Mouse (Mus musculus) adrenal gland, adult 2 months (tissue): ENCODE measurements around the gene Ginm1. TPM values are rescaled to one million over a fixed set of nuclear protein-coding genes. Genes with fewer than 3 reads are reported as not detected.
A peak's percentile ranks its signal among the peaks of the same experiment; 100 is the strongest.

Experiments used
- DNase-seq: peaks from one replicate; pipeline ENCODE4 v3.0.0; 2021
- long read RNA-seq: library from polyadenylated mRNA; stranded (forward); transcript quantifications from one replicate; pipeline ENCODE4 v2.0.0, GENCODE M21; 2021
- polyA plus RNA-seq: library from polyadenylated mRNA; depleted of rRNA; stranded (reverse); fragments of >200 nt; gene quantifications from 2 replicates; pipeline ENCODE4 v1.2.3, GENCODE M21; 2012; rRNA removed
- total RNA-seq, 2 experiments: library from RNA; stranded (reverse); gene quantifications; 2 replicates each; pipeline ENCODE4 v1.2.3; 2021

Gene Ginm1
- 100 to 1,000 TPM; 224 to 279 TPM for total RNA-seq
- polyA plus RNA-seq = 28.2 and 33.4 TPM in 2 replicates
- long read RNA-seq, transcript Ginm1-204 (8 exons, 1,525 nt) = major isoform, 166 of 195 reads
- long read RNA-seq, transcript Ginm1-201 (8 exons, 1,557 nt) = minor isoform, 17 of 195 reads
- long read RNA-seq, partial matches to known transcripts = 2 of 195 reads
- long read RNA-seq, other reads (novel, unspliced or antisense) = 8 of 195 reads

DNA sequence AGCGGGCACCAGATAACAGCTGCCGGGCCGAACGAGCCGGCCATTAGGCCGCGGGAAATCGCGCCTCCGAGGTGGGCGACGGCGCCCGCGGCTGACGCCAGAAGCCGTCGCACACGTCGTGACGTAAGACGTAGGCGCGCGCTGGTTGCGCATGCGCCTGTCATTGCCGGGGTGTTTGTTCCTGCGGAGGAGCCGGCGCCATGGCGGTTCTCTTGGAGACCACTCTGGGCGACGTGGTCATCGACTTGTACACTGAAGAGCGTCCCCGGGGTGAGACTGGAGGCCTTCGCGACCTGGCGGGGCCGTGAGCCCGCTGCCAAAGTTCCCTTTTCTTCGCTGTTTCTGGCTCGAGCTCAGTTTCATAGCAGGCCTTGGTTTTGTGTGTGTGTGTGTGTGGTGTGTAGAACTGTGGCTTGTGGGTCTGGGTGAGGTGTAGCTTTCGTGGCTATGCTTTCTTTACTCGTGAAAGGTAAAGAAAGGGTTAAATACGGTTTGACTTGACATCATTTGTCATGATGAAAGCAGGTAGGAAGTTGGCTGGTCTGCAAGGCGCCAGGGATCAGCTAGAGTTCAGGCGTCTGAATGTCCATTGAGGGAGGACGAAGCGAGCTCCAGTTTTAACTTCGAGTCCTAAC is at the start of gene Ginm1, which contains the start of gene Ppil4:
Ginm1 (minus strand) TSS at position 74 of the 635 bp plus-strand sequence.
Ppil4 (plus strand) TSS at position 141 of the 635 bp plus-strand sequence.
- peak; percentile 93 for DNase-seq

DNA sequence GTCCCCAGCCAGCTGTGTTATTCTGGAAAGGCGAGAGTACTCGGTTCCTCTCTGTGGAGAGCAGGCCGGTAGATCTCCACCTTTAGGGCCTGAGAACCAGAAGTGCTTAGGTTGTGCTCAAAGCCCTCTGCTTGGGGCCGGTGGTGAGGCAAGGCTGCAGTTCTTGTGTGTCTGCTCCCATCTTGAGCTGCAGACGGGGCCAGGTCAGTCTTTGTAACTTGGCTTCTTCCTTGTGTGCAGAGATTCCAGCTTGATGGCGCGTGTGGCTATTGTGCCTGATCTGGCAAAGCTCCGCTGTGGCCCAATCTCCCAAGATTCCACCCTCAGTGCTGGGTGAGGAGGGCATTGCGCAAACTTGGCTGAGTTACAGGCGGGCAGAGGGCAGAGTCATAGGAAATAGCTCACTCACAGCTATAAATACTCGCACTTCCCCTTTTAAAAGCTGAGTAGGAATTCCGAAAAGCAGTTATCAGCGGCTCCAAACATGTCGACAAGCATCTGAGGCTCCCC is 49.0 kb upstream of the Ginm1 start:
- peak; percentile 91 for DNase-seq

DNA sequence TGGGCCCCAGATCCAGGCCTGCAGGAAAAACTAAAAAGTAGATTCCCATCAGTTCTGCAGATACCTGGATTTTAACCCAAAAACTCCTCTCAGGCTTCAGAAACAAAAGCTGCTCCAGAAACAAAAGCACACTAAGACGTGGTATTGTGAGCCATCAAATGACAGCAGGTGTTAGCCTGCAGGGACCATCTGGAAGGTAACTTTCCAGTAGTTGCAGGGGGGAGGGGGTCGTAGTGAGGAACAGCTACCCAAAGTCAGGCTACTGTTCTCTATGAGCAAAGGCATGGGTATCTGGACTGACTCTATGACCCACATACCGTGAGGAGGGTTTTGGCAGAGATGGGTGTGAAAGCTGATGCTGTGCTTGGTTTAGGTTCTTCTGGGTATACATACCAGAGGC is 48.2 kb upstream of the Ginm1 start:
- no peak for DNase-seq

DNA sequence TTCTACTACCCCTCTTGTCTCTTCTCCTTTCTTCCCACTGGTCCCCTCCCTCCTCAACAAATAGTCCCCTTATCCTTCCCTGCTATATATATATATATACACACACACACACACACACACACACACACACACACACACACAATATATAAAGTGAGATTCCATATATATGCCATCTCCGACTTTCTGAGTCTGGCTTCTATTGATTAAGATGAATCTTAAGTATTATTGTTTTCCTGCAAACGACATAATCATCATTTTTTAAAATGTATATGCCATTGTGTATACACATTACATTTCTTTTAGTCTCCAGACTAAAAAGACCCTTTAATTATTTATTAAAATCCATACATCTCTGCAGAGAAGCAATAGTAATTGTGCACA is 47.7 kb upstream of the Ginm1 start:
- no peak for DNase-seq

DNA sequence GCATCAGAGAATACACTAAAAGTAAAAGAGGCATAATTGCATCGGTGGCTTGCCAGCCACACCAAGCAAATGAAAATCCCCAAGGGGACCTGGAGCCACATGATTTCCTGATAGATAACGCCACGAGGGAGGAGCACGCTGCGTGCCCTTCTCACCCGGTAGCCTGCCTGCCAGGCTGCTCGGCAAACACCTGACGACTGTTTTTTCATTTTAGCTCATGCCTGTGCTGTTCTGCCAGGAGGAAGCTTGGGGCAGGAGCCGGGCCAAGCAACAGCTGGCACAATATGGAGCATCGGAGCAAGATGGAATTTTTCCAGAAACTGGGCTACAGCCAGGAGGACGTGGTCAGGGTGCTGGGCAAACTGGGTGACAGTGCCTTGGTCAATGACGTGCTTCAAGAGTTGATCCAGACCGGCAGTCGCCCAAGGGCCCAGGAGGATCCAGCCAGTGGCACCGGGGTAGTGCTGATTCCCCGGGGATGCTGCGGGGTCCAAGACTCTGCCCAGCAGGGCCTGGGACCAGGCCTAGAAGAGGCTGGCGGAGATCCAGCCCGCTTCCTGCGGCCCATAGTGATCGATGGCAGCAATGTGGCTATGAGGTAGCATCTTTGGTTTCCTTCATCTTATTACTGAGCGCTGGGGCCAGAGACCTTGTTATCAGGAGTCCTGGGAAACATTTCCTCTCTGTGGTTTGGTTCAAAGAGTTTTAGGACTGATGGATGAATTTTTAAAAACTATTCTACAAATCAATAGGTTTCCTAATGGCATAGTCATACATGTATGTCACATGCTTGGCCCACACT is 47.1 kb upstream of the Ginm1 start:
- peak; percentile 60 for DNase-seq

DNA sequence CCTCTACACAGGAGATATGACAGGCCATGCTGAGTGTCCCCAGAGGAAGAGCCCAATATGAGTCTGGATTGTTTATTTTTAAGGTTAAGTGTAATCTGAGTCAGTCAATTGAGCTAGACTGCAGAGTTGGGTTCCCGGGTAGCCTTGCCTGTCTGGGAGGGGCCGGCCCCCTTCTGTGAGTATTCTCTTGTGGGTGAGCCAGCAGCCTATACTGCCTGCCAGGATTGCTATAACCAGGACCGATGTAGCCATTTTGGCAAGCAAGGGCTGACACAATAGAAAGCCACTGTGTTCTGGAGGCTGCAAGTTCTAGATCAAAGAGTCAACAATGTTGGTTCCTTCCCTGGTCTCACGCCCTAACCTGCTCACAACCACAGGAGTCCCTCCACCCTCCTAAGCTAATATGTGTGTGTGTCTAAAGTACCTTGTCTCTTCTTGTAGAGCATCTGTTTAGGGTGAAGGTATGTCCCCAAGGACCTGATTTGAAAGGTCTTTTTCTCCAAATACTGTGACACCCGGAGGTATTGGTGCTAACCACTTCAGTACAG is 46.3 kb upstream of the Ginm1 start:
- no peak for DNase-seq

DNA sequence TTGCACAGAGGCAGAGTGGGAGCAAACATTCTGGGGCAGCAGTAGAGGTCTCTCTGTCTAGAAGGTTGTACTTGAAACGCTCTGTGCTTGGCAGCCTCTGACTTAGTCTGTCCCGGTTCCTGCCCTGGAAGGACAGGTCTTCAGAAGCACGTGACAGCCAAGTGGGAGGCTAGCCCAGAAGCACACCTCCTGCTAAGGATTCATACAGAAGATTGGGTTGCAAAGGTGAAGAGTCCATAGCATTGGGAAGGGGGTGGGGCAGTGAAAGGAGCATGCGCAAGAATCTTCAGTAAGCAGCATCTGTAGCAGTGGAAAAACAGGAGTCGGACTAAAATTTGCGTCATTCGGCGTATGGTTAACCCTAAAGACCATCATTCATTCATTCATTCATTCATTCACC is 45.4 kb upstream of the Ginm1 start:
- DNase-seq = no peak

DNA sequence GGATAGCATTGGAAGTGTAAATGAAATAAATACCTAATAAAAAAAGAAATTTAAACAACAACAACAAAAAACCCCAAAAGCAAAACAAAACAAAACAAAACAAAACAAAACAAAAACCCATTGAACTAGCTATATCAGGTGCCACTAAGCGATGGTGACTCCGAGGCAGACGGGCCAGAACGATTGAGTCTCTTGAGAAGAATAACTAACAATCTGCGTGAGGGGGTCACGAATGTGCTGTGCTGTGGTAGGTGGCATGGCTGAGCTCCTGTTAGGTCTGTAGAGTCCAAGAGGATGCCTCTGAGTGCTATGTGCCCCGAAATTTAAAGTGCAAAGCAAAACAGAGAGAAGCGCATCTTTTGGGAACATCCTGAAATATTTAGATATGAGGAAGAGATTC is 44.8 kb upstream of the Ginm1 start:
- DNase-seq = no peak

DNA sequence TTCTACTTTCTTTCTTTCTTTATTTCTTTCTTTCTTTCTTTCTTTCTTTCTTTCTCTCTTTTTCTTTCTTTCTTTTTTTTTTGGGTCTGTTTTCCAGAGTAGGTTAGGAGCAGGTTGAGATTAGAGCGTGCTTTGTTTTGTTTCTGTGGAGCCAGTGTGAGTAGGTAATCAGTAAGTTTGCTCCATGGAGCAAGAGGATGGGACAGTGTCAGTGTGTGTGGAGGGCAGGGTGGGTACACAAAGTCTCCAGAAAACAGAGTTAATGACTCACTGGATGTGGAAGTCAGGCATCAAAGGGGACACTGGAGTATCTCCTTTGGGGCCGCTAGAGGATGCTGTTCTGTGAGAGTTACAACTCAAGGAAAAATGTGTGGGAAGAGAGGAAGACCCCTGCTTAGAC is 44.3 kb upstream of the Ginm1 start:
- DNase-seq = no peak

DNA sequence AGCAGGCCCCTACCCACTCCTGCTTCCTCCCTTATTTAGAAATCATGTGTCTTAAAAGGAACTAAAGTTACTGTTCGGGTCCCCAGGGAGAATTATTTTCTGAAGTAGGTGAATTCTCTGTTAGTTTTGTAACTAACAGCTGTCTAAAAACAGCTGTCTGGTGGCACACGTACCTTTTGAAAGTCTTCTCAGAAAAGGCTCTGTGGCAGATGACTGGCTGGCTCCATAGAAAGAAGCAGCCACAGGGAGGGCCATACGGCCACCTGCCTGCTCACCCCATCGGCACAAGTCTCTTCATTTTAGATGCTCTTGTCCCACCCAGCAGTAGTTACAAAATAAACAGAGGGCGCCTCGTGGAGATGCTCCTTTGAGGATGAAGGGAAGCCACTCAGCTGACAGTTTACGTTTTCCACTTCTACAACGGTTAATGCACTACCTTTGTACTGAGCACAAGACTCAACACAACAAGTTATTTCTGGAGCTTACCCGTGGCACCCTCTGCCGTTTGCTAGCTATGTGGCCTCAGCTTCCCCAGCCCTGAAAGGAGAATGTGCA is 42.1 kb upstream of the Ginm1 start:
- no peak for DNase-seq

DNA sequence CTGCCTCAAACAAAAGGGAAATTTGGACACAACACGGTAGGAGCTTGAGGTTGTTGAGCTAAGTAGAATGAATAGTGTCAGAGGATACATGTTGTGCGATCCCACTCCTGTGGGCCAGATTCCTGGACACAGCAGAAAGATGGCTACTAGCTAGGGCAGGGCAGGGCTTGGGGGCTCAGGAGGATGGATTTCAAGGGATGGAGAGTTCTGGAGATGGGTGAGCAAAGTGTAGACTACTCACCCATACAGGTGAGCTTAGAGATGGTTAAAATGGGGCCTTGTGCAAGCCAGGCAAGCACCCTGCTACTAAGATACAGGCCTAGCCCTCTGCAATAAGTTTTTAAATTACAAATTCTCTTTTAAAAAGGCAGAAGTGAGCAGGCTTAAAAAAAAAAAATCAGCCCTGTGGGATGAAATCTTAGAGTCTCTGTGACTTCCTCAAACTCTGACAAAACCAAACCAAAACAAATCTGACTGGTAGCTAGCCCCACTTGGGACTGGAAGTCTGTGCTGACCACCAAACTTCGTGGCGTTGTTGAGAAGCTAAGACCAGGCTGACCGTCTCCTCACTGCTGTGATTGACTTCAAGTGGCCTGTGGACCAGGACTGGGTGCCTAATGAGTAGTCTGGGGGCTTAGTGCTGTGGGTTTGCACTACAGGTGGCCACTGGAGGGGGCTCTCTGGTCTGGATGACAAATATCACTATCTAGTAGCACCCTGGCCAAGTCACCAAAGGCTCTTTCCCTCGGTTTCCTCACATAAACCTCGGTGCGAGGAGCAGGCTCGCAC is 40.9 kb upstream of the Ginm1 start:
- no peak for DNase-seq

DNA sequence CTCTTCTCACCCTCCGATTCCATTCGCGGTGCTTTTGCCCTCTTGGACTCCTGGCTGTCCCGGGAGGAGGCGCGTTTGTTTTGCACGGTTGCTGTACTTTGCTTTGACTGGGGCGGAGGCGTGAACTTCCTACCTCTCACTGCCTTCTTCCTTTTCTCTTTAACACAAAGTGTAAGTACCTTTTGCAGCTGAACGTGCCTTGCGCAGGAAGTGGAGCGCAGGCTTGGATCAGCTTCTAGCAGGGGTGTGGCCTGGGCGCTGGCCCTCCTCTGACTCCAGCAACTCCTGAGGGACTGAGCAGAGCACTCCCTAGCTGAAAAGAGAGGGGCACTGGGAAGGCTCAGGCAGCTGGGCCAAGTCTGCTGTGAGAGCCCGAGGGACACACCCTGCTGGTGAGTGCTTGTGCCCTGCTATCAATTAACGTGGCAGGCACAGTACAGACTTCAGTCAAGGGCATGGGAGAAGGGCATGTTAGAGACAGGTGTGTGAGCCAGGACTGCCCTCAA is 39.6 kb upstream of the Ginm1 start, which contains the start of gene Zc3h12d:
Zc3h12d (plus strand) TSS at position 300 of the 506 bp plus-strand sequence.
- DNase-seq = peak; percentile 43

DNA sequence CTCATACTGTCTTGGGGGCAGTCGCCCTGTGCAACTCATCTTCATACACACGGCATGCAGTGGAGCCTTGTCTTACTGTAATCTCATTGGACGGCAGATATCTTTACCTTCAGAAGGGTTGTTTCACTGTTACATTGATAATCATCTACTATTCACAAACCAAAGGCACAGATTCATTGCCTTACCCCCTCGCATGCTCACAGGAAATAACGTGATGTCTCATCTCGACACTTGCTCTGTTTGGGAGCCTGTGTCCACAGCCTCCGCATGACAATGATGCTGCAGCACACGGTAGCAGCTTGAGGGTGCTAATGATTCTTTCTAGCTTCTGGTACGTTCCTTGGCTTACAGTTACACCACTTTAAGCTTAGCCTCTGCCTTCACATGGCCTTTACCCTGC is 33.5 kb upstream of the Ginm1 start:
- no peak for DNase-seq

DNA sequence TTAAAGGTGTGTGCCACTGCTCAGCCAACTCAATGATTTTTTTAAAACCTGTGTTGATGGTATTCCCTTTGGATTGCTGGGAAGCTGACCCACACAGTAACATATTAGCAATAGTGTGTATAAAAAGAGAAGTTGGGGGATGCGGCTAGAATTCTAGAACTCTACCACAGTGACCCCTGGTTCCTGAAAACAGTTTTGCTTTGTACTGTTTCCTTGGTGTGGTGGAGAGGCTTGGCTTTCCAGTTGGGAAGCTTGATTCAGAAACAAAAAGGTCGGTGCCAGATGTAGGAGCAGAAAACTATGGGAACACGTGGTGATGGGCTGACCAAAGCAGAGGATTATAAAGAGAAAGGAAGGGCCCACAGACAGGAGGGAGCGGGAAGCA is 32.6 kb upstream of the Ginm1 start:
- no peak for DNase-seq

DNA sequence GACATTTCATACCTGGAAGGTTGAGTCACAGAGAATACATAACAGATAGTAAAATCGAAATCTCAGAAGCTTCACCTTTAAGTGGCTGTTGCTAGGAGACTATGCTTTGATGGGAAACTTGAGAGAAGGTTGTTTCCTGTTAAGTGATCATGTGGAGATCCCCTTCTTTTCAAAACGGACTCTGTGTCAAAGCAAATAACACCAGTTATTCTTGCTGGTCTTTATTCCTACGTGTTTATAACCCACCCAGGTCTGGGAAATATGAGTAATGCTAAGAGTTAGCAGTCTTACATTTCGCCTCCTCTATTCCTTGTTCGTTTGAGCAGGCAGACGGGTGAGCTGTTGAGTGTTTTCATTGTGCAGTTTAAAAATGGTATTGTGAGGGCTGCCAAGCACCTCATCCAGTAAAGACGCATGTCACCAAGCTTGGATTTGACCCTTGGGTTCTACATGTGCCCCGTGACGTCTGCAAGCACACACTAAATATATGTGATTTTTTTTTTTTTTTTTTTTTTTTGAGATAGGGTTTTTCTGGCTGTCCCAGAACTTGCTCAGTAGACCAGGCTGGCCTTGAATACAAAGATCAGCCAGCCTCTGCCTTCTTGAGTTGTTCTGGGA is 32.1 kb upstream of the Ginm1 start:
- no peak for DNase-seq

DNA sequence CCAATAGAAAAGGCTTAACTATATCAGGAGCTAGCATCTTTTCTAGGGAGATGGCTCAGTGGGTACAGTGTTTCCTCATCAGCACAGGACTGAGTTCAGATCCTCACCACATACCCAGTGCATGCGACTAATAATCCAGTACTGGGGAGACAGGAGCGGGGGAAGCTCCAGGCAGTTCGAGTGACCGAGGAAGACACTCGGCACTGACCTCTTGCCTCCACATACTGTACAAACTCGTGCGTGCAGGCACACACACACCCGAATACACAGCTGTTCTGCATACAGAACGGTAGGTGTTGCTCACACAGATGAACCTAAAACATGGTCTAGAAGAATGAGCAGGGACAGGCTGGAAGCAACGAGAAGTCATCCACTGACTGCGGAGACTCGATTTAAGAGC is 29.4 kb upstream of the Ginm1 start:
- DNase-seq = no peak

DNA sequence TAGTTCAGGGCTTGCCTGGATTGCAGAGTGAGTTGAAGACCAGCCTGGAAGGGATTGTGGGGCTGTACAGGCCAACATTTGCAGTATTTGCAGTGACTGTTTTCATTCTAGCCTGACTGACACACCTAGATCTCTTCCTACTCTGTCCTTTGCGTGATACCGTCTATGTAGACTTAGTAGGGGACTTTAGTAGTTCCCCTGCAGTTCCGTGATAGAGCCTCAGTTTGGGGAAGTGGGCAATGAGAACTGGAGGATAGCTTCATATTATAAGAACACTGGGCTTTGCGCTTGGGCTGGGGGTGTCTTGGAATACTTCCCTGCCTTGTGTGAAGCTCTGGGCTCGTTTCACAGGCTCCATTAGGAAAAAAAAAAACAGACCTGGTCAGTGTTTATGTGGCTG is 27.5 kb upstream of the Ginm1 start:
- DNase-seq = no peak

DNA sequence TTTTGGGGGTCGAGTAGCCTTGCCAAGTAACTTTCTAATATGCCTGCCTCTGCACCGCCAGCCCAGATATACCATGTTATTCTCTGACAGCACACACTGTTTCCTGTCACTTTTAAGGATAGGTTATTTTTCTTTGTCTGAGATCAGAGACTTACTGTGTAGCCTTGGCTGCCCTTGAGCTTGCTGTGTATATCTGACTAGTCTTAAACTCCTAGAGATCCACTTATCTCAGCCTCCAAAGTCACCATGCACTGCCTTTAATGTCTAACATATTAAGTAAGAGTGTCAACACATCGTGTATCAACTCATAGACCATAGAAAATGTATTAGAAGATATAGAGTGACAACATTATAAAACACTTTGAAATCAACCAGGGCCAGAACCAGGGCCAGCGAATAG is 27.0 kb upstream of the Ginm1 start:
- DNase-seq = no peak

DNA sequence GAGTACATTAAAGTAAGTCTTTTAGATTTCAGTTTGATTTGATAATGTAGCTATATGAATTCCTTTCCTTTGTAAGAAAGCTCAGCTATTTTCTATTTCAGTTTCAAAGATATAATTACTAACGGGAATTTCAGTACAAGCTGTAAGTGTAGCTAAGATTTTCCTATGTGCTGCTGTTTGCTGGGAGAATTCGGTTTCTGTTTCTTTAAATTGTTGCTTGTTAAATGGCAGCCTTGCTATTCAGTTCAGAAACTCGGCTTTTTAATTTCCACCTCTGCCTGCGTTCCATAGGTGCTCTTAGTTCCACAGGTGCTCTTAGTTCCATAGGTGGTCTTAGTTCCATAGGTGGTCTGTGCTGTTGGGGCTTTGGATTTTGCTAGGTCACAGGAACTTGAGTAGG is 26.5 kb upstream of the Ginm1 start:
- no peak for DNase-seq

DNA sequence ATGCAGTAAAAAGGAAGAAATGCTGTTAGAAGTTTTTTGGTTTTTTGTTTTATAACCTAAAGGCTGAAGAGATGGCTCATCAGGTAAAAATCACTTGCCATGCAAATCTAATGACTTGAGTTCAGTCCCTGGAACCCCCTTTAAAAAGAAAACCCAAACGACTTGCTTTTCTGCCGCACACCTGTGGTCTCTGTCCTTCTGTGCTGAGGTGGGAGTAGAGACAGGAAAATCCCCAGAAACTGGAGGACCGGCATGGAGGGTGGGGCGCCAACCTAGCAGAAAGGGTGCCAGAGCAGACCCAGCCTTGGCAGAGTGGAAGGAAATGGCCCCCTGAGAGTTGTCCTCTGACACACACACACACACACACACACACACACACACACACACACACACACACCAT is 26.1 kb upstream of the Ginm1 start:
- no peak for DNase-seq

DNA sequence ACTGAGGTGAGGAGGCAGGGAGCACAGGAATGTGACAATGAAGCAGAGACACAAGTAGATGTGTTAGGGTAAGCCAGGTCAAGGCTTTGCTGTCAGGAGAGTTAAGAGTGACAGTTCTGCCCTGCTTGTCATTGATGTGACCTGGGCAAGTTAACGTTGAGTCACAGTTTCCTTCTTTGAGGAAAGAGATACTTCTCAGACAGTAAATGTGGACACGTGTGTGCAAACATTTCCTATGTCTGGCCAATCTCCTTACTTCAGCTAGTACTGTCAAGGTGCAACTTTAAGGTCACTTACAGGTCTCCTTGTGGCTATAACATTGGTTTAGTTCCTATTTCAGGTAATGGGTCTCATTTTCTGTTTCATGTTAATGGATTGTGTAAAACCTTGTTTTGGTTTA is 23.9 kb upstream of the Ginm1 start:
- DNase-seq = no peak
